Mouse (Mus musculus) intestine, embryonic 15.5 days (tissue): ENCODE results near the gene Hist1h2af. TPM values are rescaled to one million over a fixed set of nuclear protein-coding genes. Genes with fewer than 3 reads are reported as not detected.
A peak's percentile ranks its signal among the peaks of the same experiment; 100 is the strongest.
"Not testable (repeated sequence)": the region's sequence is repeated elsewhere in the genome, so short reads cannot be mapped to it uniquely, and the experiment has no call there.

Experiments
- ATAC-seq: fragments of 200-750 bp; cut with Nextera tagmentation; 2 replicates; pipeline ENCODE4 v1.8.0; 2017; ENCODE audit warnings: moderate TSS enrichment, moderate library complexity
- H3K27ac ChIP-seq: fragments of 300-500 bp; sonication (generic); 2 replicates; pipeline ENCODE4 v1.5.1; 2015; ENCODE audit warnings: mild to moderate bottlenecking, inconsistent platforms
- H3K27me3 ChIP-seq: fragments of 300-500 bp; sonication (generic); replicated peaks from 2 replicates; pipeline ENCODE4 v1.6.1; 2015; ENCODE audit warnings: inconsistent platforms
- H3K36me3 ChIP-seq: fragments of 300-500 bp; sonication (generic); 2 replicates; pipeline ENCODE4 v1.6.1; 2015; ENCODE audit warnings: inconsistent platforms
- H3K4me1 ChIP-seq: fragments of 300-500 bp; sonication (generic); replicated peaks from 2 replicates; pipeline ENCODE4 v1.6.1; 2015; ENCODE audit warnings: inconsistent platforms
- H3K4me2 ChIP-seq: fragments of 300-500 bp; sonication (generic); replicated peaks from 2 replicates; pipeline ENCODE4 v1.6.1; 2015; ENCODE audit warnings: mild to moderate bottlenecking, inconsistent platforms
- H3K4me3 ChIP-seq: fragments of 300-500 bp; sonication (generic); replicated peaks from 2 replicates; pipeline ENCODE4 v1.5.1; 2015; ENCODE audit warnings: inconsistent platforms
- H3K9ac ChIP-seq: fragments of 300-500 bp; sonication (generic); 2 replicates; pipeline ENCODE4 v1.6.1; 2015; ENCODE audit warnings: inconsistent platforms
- H3K9me3 ChIP-seq: fragments of 300-500 bp; sonication (generic); 2 replicates; pipeline ENCODE4 v1.6.1; 2016; ENCODE audit warnings: inconsistent platforms
- WGBS: fragments of 180-500 bp; shearing (Covaris S2); methylation state at CpG from one replicate; pipeline ENCODE4 v1.1.7; 2015; 5-methylcytosine and 5-hydroxymethylcytosine counted together
- polyA plus RNA-seq: library from polyadenylated mRNA; unstranded; fragments of >200 nt; fragmentation: Nextera tagmentation; extraction: Ambion mirVana; gene quantifications from 2 replicates; pipeline ENCODE4 v1.2.1, GENCODE M21; 2015

Hist1h2af gene
- polyA plus RNA-seq, 1 experiment from 2014 or later = not detected

DNA sequence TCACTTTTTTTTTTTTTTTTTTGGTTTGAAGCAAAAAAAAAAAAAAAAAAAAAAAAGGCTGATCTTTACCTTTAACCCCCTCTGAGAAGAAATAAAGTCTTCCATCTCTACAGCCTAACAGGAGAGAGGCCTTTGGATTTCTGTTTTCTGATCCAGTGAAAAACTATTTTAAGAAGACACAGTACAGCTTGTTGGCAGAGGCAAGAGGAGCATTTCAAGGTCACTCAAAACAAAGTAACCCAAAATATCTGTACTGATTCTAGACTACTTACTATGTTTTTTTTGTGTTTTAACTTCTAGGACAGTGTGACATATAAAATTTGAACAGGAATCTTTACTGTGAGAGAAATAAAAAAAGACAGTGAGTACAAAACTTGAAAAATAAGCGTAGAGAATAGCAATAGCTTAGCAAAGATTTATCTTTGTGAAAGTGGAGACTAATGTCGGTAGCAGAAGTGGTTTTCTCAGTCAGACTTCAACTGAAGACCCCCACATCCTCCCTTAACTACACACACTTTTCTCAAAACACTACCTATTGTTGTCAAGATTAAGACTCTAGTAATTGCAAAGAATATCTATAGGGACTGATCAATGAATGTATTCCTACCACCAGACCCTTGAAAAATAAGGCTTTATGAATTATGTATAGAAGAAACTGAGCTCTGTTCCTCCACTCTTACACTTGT lies 4.1 kb upstream of the Hist1h2af start:
- Histone ChIP-seq H3K27me3 (no peaks in the 10 kb centered on the region), H3K9ac (no peak overlapping the region), H3K4me2 (peak overlapping the region; percentile 69), H3K36me3 (no peaks in the 10 kb centered on the region), H3K27ac (peak overlapping the region; percentile 93; the same call in 1 of the 2 replicates), H3K9me3 (no peaks in the 10 kb centered on the region), H3K4me1 (peaks cover 13% of the 10 kb centered on the region), H3K4me3 (peak overlapping the region; percentile 39)
- WGBS = 12% methylated on average over 2 of the region's 2 CpGs
- ATAC-seq = no peak

DNA sequence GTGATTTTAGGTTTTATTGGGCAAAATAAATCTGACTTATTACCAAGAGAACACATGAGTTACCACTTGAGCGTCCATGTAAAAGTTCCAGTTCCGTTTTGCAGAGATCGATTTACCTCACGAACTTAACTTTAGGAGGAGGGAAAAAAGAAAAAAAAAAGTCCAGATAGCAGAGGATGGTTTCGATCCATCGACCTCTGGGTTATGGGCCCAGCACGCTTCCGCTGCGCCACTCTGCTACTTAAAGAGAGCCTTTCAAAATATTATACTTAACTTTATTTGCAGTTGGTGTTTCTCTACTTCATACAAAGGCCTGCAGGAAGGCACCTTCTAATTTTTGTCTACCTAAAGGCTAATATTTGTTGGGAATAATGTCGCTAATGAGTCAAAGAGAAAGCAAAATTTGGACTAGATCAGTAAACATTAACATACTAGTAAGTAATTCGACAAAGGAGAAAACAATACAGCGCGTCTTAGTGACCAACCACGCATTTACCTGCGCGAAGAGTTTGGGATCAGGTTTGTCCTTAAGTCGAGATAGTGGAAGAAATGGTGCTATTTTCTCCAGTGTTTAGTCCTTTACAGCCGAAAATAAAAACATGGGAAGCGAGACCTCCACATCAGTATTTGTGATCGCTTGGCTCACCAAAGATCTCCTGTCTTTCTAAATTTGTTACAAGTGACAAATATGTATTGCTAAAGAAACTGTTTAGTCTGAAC lies 3.4 kb upstream of the Hist1h2af start:
- ATAC-seq = no peak
- WGBS = under 1% methylated on average over 20 of the region's 20 CpGs
- Histone ChIP-seq H3K27me3 (no peaks in the 10 kb centered on the region), H3K9me3 (no peaks in the 10 kb centered on the region), H3K4me3 (peak overlapping the region; percentile 39), H3K27ac (peak overlapping the region; percentile 93), H3K4me1 (peaks cover 13% of the 10 kb centered on the region), H3K36me3 (no peaks in the 10 kb centered on the region), H3K9ac (peak overlapping the region; percentile 46), H3K4me2 (peak overlapping the region; percentile 69)

DNA sequence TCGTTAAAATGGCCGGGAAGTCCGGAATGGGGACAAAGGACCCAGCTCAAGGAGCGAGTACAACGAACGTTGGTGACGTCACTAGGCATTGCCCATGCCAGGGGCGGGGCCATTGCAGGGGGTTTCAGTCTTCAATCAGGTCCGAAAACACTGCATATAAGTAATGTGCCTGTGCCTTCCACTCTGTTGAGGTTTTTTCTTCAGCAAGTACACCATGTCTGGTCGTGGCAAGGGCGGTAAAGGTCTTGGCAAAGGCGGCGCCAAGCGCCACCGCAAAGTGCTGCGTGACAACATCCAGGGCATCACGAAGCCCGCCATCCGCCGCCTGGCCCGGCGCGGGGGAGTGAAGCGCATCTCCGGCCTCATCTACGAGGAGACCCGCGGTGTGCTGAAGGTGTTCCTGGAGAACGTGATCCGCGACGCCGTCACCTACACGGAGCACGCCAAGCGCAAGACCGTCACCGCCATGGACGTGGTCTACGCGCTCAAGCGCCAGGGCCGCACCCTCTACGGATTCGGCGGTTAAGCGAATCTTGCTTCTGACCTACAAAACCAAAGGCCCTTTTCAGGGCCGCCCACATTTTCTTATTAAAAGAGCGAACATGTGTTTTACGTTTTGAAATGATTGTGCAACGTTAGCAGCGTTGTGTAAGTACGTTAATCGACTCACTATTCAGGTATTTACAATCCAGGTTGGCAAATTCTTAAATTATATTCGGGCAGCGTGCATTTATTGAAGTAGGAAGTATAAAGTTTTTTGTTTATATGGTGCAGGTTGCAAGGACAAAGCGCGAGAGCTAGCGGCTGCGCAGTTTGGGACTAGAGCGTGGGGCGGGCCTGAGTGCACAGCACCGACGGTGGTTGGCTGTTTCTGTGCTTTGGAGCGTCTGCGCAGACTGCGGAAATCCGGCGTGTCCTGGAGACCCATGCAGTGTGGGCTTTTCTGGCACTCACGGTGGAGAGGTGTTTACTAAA lies 2.5 kb upstream of the Hist1h2af start, which contains the start of gene Hist1h4h:
TSS of gene Hist1h4h (plus strand) at position 150 of the 975 bp plus-strand sequence.
- under 1% methylated on average over 61 of the region's 70 CpGs for WGBS
- Histone ChIP-seq H3K4me2 (peak within 1 kb of the TSS; percentile 69), H3K4me1 (peaks cover 11% of the 10 kb centered on the region), H3K27me3 (no peaks in the 10 kb centered on the region), H3K9me3 (no peaks in the 10 kb centered on the region), H3K27ac (peak within 1 kb of the TSS; percentile 93), H3K36me3 (no peaks in the 10 kb centered on the region), H3K9ac (peak within 1 kb of the TSS; percentile 46), H3K4me3 (peak within 1 kb of the TSS; percentile 39)
- ATAC-seq = peak; percentile 76

DNA sequence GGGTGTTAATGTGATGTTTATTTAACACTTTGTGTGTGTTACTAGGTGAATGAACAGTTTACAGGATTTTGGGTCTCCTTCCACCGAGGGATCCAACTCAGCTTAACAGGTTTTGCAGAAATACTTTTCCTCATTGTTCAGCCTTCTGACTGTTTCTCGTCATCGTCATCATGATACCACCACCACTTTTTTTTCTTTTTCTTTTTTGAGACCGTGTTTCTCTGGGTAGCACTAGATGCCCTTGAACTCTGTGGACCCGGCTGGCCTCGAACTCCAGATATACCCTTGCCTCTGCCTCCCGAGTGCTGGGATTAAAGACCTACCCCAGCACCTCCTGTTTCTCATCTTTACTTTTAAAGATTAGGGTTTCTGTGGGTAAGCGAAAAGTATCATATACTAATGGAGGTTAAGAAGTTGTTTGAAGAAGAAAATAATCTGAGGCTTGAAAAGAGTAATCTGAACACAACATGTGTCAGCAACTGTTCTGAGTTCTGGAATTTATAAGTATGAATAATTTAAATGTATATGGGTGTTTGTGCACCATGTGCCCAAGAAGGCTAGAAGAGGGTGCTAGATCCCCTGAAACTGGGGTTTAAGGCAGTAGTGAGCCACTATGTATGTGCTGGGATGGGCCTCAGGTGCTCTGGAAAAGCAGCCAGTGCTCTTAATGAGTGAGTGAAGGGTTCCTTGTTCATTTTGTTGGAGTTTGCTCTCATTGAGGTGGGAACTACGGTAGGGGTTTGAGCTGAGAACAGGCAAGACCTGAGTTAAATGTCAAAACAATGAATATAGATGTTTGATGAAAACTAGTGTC lies 1.2 kb upstream of the Hist1h2af start:
- peak overlapping the region; percentile 45 for H3K9ac ChIP-seq
- 22% methylated on average over 9 of the region's 9 CpGs for WGBS
- H3K27ac ChIP-seq = peak overlapping the region; percentile 93
- no peaks in the 10 kb centered on the region for H3K9me3 ChIP-seq
- no peaks in the 10 kb centered on the region for H3K27me3 ChIP-seq
- peak overlapping the region; percentile 39 for H3K4me3 ChIP-seq
- peak overlapping the region; percentile 69 for H3K4me2 ChIP-seq
- no peak for ATAC-seq
- peaks cover 15% of the 10 kb centered on the region for H3K4me1 ChIP-seq
- H3K36me3 ChIP-seq = no peaks in the 10 kb centered on the region

DNA sequence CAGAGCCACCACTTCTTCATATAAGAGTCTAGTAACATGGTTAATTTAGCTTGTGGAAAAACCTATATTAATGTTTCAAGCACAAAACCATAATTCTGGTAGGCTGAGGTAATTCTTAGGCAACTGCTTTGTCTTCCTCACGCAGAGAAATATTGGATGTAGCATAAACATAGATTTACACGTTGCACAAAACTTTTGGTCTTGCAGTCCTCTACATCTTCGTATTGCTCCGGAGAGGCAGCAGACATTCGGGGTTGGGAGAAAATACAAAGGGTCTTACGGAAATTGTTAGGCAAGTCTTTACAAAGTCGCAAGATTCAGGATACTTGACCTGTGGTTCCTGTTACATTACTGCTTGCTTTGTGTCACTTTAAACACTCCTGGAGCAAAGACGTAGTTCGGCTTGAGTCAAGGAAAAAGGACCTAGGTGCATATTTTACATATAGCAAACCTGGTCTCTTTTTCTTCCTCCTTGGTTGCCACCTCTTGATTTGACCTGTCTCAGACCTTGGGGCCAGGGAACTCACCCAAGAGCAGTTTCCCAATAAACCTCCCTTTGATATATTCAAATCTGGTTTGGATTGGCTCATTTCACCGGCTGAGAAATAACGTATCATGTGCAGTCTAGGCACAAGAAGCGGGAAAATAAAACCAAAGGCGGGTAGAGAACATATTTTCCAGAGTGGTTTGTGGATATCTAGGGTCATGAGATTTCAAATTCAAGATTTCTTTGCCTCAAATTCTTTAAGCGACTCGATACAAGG lies 844 bp downstream of the Hist1h2af start:
- Histone ChIP-seq H3K4me1 (peaks cover 15% of the 10 kb centered on the region), H3K27me3 (no peaks in the 10 kb centered on the region), H3K36me3 (no peaks in the 10 kb centered on the region), H3K9ac (peak overlapping the region; percentile 31), H3K4me2 (peak overlapping the region; percentile 69), H3K9me3 (no peaks in the 10 kb centered on the region), H3K27ac (peak overlapping the region; percentile 93), H3K4me3 (peak overlapping the region; percentile 50)
- WGBS = under 1% methylated on average over 15 of the region's 15 CpGs
- ATAC-seq = peak; percentile 32

DNA sequence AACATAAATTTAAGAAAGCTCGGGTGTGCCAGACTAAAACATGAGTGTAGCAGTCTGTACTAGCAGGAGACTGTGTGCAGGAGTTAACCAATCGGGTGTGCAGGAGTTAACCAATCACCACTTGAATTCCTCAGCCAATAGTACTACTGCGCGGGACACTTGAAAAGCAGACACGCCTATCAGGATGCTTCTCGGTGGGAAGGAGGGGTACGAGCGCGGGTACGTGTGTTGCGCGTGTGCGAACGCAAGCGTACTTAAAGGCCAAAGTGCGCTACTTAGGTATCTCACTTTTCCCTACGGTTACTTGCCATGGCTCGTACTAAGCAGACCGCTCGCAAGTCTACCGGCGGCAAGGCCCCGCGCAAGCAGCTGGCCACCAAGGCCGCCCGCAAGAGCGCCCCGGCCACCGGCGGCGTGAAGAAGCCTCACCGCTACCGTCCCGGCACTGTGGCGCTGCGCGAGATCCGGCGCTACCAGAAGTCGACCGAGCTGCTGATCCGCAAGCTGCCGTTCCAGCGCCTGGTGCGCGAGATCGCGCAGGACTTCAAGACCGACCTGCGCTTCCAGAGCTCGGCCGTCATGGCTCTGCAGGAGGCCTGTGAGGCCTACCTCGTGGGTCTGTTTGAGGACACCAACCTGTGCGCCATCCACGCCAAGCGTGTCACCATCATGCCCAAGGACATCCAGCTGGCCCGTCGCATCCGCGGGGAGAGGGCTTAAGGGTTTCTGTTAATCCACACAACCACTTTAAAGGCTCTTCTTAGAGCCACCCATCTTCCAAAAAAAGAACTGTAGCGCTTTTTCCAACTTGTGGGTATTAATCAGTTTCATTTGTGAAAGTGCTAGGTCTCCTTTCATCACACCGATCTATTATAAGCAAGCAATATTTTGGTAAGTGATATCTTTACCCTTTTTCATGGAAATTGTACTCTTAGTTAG lies 1.7 kb downstream of the Hist1h2af start, which contains the start of gene Hist1h3g:
TSS of gene Hist1h3g (plus strand) at position 286 of the 939 bp plus-strand sequence.
- H3K4me2 ChIP-seq = peak within 1 kb of the TSS; percentile 69
- peak within 1 kb of the TSS; percentile 93 for H3K27ac ChIP-seq
- ATAC-seq = peak; percentile 90
- H3K36me3 ChIP-seq, H3K27me3 ChIP-seq, H3K9me3 ChIP-seq: not testable (repeated sequence)
- H3K9ac ChIP-seq = peak within 1 kb of the TSS; percentile 53
- peak within 1 kb of the TSS; percentile 50 for H3K4me3 ChIP-seq
- H3K4me1 ChIP-seq = peaks cover 15% of the 10 kb centered on the region
- WGBS = under 1% methylated on average over 49 of the region's 62 CpGs

DNA sequence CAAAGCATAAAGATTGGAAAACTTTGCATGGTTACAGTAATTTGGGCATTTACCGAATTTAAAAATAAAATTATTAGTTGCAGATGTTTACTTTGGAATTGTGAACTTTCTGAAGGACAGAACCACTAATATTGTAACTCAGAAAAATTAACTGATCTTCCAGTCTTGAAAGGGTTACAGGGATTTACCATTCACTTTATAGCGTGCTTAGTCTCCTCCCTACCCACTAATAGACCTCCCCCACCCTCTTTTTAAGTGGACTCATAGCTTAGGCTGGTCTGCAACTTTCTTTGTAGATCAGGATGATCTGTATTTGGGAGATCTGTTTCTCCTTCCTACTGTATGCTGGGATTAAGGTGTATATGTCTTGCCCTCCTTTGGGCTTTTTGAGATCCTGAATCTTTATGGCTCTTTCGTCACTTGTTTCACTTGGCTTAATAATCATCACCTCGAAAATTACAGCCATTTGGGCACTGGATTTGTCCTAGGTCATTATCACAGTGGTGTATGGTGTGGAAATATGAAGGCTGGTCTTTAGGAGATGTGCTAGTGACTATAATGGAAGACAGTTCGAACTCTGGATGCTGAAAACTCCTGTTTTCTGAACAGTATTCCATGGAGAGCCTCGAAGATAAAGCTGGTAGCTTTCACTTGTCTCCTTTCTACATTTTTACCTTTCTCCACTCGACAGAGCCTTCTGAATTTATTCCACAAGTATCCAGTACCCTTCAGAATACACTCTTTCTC lies 2.5 kb downstream of the Hist1h2af start:
- ATAC-seq = no peak
- Histone ChIP-seq H3K4me2 (peak overlapping the region; percentile 69), H3K27ac (peak overlapping the region; percentile 27), H3K4me1 (peaks cover 17% of the 10 kb centered on the region), H3K27me3 (no peaks in the 10 kb centered on the region), H3K9ac (peak overlapping the region; percentile 42), H3K9me3 (no peaks in the 10 kb centered on the region), H3K36me3 (no peaks in the 10 kb centered on the region), H3K4me3 (peak overlapping the region; percentile 50)
- 14% methylated on average over 7 of the region's 7 CpGs for WGBS

DNA sequence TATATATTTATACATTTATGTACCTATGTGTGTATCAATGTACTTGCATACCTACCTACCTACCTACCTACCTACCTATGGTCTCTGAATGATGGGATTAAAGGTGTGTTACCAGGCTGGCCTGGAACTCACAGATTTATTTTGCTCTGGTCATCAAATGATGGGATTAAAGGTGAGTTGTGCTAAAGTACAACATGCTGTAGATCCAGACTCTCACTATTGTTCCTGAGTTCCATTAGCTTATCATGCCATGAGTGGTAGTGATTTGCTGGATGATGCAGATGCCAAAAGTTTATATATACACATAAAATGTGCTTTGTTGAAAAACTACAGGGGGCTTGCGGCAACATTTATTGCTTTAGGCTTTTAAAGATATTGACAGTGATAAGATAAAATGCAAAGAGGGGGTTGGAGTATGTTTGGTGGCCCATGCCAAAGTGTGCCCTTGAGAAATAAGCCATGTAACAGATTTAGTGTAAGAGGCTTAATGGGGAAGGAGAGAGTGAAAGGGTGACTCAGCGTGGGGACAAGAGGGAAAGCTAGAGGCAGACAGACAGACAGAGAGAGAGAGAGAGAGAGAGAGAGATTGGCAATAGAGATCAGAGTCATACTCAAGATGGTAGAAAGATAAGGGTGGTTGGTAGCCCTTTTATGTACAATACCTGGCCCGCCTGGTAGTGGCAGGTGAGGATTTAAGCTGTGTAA lies 3.5 kb downstream of the Hist1h2af start:
- Histone ChIP-seq H3K27me3 (no peaks in the 10 kb centered on the region), H3K27ac (no peak overlapping the region), H3K4me3 (no peak overlapping the region), H3K9me3 (no peaks in the 10 kb centered on the region), H3K4me1 (peaks cover 16% of the 10 kb centered on the region), H3K36me3 (no peaks in the 10 kb centered on the region), H3K9ac (no peak overlapping the region), H3K4me2 (peak overlapping the region; percentile 69; the same call in 1 of the 2 replicates)
- WGBS = 69% methylated on average over 3 of the region's 3 CpGs
- ATAC-seq = no peak

DNA sequence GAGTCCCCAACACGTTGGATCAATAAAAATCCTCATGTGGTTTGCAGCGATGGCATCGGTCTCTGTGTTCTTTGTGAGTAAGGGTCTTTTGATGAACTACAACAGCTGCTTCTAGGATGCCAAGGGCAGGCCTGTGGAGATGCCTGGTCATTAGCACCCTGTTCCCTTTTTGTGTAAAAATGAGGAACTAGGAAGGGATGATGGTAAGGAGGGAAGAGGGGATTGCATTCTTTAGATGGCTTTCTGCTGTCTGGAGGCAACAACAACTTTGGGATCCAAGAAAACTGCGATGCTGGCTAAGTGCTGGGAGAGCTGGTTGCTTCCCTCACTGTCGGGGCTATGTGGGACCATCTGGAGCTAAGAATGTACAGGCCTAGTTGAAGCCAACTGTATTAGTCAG lies 4.5 kb downstream of the Hist1h2af start:
- ATAC-seq = no peak

More for the DNA sequence above, 4.5 kb downstream of the Hist1h2af start:
- WGBS = 73% methylated on average over 5 of the region's 5 CpGs
- Histone ChIP-seq H3K9me3 (no peaks in the 10 kb centered on the region), H3K4me3 (no peak overlapping the region), H3K4me2 (no peak overlapping the region), H3K4me1 (0 out of 2 replicates have a peak, but pooled peaks cover 7% of the 10 kb centered on the region), H3K9ac (no peak overlapping the region), H3K27me3 (no peaks in the 10 kb centered on the region), H3K27ac (no peak overlapping the region), H3K36me3 (no peaks in the 10 kb centered on the region)
